Mouse (Mus musculus): ENCODE data around the gene 4930550L24Rik. TPM values are rescaled to one million over a fixed set of nuclear protein-coding genes. Genes with fewer than 3 reads are reported as not detected.

4930550L24Rik gene
- not detected for polyA plus RNA-seq (2017; shearing (Covaris generic))

DNA sequence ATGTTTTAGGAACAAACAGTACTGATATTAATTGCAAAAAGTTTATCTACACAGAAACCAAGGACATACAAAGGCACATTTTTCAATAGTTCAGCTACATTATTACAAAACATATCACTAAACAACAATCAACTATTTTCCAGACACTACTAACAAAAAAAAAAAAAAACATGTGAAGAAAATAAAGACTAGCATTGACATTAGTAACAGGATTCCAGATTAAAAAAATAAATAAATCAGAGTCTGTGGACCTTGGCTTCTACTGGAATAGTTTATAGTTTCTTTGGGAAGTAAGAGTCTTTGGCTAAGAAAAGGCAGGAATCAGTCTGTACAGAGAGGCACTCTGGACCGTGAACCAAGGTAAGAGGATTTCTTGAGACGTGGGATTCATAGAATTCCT lies at the start of gene 4930550L24Rik:
TSS of gene 4930550L24Rik (plus strand) at position 301 of the 400 bp plus-strand sequence.
- no peak for ATAC-seq

DNA sequence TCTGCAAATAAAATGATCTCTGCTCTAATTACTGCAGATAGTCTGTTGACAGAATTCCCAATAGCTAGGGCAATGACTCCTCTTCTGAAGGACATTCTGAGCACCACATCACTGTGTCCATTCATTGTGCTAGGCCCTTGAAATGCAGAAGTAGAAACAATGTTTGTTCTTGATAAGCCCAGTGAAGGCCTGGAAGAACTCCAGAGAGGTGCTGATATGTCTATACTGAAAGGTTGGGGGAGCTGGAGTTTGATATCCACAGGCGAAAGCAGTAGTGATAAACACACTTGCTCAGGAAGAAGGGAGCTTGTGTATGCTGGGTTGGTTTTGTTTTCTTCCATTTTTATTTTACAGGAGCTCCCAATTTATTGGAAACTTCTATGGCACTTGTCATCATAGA lies 8.4 kb upstream of the 4930550L24Rik start:
- no peak for ATAC-seq

DNA sequence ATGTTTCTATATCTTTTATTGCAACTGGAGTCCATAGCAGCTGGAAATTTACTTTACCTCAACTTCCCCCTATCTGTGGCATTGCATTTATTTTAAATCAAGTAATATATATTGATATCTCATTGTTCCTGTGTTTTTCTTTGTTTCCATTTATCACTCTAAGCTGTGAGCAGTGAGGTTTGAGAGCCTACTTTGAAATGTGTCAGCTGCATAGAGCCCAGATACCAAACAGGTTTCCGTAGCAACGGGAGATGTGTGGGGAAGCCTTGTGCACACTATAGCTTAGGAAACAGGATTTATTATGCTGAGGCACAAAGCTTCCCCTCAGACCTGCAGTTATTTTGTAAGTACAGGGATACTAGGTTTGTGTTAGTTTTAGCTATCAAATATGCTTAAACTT lies 58.8 kb downstream of the 4930550L24Rik start:
- ATAC-seq, result no peak
